Mouse (Mus musculus) cerebellum, adult 11 months (tissue): ENCODE measurements around the gene Nemf.
"Not testable (repeated sequence)": the region's sequence is repeated elsewhere in the genome, so short reads cannot be mapped to it uniquely, and the experiment has no call there.

Experiments used
- DNase-seq: peaks from one replicate; pipeline ENCODE4 v3.0.0; 2022

Nemf gene

GRCm38 (mm10) chr12:69371854-69372671 is 15.1 kb upstream of the Nemf start, which contains the start of the genes Arf6 and Gm9887:
Arf6 (plus strand) TSS chr12:69372150.
Gm9887 (minus strand) TSS chr12:69372458.
- peak; percentile 98 for DNase-seq

- no peak for DNase-seq
These were observed 14.5 kb upstream of the Nemf start for GRCm38 (mm10) chr12:69371421-69371853.

GRCm38 (mm10) chr12:69370936-69371335 is 14.0 kb upstream of the Nemf start:
- DNase-seq: no peak

- DNase-seq: no peak
These were observed 10.6 kb upstream of the Nemf start for GRCm38 (mm10) chr12:69367557-69367956.

GRCm38 (mm10) chr12:69366424-69366823 is 9.5 kb upstream of the Nemf start:
- DNase-seq: no peak

GRCm38 (mm10) chr12:69365757-69366156 is 8.8 kb upstream of the Nemf start:
- no peak for DNase-seq

- peak; percentile 70 for DNase-seq
These were observed 7.2 kb upstream of the Nemf start for GRCm38 (mm10) chr12:69363899-69364762.

GRCm38 (mm10) chr12:69363110-69363509 is 6.1 kb upstream of the Nemf start:
- not testable (repeated sequence) for DNase-seq

GRCm38 (mm10) chr12:69362388-69362787 is 5.4 kb upstream of the Nemf start:
- DNase-seq: no peak

- no peak for DNase-seq
These were observed 5.0 kb upstream of the Nemf start for GRCm38 (mm10) chr12:69361919-69362318.

- DNase-seq: peak; percentile 99
These were observed 4.3 kb upstream of the Nemf start for GRCm38 (mm10) chr12:69360997-69361899.

GRCm38 (mm10) chr12:69360655-69360996 is 3.7 kb upstream of the Nemf start:
- peak; percentile 57 for DNase-seq

- no peak for DNase-seq
These were observed 308 bp upstream of the Nemf start for GRCm38 (mm10) chr12:69357300-69357646.

GRCm38 (mm10) chr12:69351685-69352084 is 5.3 kb downstream of the Nemf start:
- no peak for DNase-seq

GRCm38 (mm10) chr12:69349928-69350327 is 7.0 kb downstream of the Nemf start:
- no peak for DNase-seq

- DNase-seq: no peak
These were observed 23.4 kb downstream of the Nemf start for GRCm38 (mm10) chr12:69333547-69333946.

GRCm38 (mm10) chr12:69332147-69332546 is 24.8 kb downstream of the Nemf start:
- DNase-seq: no peak

- DNase-seq: no peak
These were observed 25.8 kb downstream of the Nemf start for GRCm38 (mm10) chr12:69331187-69331586.

- no peak for DNase-seq
These were observed 38.5 kb downstream of the Nemf start for GRCm38 (mm10) chr12:69318431-69318830.

- DNase-seq: no peak
These were observed 47.3 kb downstream of the Nemf start for GRCm38 (mm10) chr12:69309659-69310058.

- no peak for DNase-seq
These were observed 50.6 kb downstream of the Nemf start for GRCm38 (mm10) chr12:69306333-69306732.

- no peak for DNase-seq
These were observed 52.9 kb downstream of the Nemf start for GRCm38 (mm10) chr12:69304051-69304450.

GRCm38 (mm10) chr12:69302171-69302570 is 54.8 kb downstream of the Nemf start:
- DNase-seq: no peak
